Mouse (Mus musculus) central nervous system, embryonic 14 days (tissue): Measurements from ENCODE around the gene Rag1. TPM values are rescaled to one million over a fixed set of nuclear protein-coding genes. Genes with fewer than 3 reads are reported as not detected.

Experiments
- polyA plus RNA-seq: library from polyadenylated mRNA; depleted of rRNA; stranded (reverse); fragments of >200 nt; gene quantifications from 2 replicates; pipeline ENCODE4 v1.2.3, GENCODE M21; 2012; rRNA removed

The Rag1 gene
- polyA plus RNA-seq, result 0.16 and 0.31 TPM in 2 replicates

DNA sequence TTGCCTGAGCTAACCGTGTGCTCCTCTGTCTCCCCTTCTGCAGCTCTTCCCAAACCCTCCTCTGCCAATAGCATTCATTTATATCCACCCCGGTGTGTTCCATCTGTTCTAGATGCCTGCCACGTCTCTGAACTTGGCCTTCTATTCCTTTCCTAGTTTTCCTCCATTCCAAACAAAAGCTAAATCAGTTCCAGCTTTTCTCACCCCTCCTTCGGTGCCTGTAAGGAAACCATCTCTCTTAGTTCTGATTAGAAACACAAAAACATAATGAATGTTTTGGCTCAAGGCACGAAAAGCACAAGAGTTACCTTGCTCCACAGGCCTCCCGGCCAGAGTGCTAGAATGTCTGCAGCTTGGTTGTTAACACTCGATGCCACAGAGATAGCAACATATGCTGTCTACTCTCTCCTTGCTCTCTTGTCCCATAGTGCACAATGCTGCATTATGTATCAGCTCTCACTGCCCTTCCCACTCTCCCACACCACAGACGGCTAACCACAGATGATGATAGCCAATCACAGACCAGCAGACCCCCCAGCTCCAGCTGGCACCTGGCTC is at the start of gene Rag1, which contains the start of gene B230118H07Rik:
Rag1 (minus strand) TSS at position 388 of the 558 bp plus-strand sequence.
B230118H07Rik (minus strand) TSS at position 419 of the 558 bp plus-strand sequence.

DNA sequence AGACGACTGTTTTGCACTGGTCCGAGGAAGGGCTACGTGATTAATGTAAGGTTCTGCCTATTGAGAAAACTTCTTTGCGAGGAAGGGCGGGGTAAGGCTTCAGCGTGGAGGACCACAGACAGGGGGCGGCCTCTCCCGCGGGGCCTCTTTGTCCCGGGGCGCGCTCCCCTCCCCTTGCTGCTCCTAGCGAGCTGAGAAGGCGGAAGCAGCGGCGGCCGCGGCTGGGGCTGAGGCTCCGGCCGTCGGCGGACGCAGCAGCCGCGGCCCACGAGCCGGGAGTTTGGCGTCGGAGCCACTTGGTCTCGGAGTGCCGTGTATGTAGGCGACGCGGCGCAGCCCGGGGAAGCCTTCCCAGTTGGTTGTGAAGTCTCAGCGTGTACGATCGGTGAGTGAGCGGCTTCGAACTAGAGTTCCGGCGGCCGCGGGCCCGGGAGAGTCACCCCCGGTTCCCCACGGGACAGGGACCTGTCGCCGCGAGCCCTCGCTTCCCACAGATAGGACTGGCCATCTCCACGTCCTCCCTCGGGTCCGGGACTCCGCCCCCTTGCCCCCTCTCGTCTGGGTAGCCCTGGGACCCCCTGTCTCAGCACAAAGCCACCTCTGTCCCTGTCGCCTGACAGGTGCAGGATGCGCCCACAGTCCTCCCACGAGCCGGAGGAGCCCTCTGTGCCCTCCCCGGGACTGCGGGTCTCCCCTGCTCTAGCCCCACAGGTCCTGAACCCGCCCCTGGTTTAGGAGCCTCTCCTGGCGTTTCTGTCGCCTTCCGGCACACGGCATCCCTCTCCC is 29.1 kb upstream of the Rag1 start, which contains the start of gene Traf6:
Traf6 (plus strand) TSS at position 194 of the 786 bp plus-strand sequence.

DNA sequence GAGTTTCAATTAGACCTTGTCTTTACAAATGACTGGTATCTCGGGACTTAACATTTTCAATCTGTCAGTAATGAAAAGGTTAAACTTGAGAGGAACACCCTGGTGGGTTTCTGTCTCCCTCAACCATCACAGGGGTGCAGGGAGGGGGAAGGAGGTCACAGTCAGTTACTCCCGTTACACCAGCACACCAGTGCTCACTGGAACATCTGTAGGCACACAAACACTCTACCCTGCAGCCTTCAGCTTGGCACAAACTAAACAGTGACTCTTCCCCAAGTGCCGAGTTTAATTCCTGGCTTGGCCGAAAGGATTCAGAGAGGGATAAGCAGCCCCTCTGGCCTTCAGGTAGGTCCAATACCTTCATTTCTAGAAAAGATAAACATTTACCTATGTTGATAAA is 24.8 kb downstream of the Rag1 start, which contains the start of gene Rag2:
Rag2 (plus strand) TSS at position 193 of the 400 bp plus-strand sequence.

Other genes with a start within 250 kb of the Rag1 start
- 0.01 and 0.05 TPM in 2 replicates for gene Rag2, start 24.8 kb downstream of the Rag1 start, polyA plus RNA-seq
- 27.9 and 28.5 TPM in 2 replicates for gene B230118H07Rik, start within 50 bp of the Rag1 start, polyA plus RNA-seq
- 12.2 and 15.1 TPM in 2 replicates for gene Traf6, start 28.9 kb upstream of the Rag1 start, polyA plus RNA-seq
- 4.5 and 4.7 TPM in 2 replicates for gene Prr5l, start 233.5 kb upstream of the Rag1 start, polyA plus RNA-seq
- 143 and 146 TPM in 2 replicates for gene Commd9, start 236.7 kb upstream of the Rag1 start, polyA plus RNA-seq